Mouse (Mus musculus): ENCODE measurements around the gene Rab31.

GRCm38 (mm10) chr17:65666388-65667161 lies 106.0 kb downstream of the Rab31 start:
- no peak for TF ChIP-seq POLR2A (IDR thresholded peaks at IDR 0.05; ENCODE audit: borderline replicate concordance, control insufficient read depth, low read depth, low read length)
- no peak for TF ChIP-seq CTCF (IDR thresholded peaks at IDR 0.05; ENCODE audit: control insufficient read depth, insufficient read depth, low read length)

Measured in bone marrow, adult 2 months (tissue).